Mouse (Mus musculus): Measurements from ENCODE around the gene Clec18a. TPM values are rescaled to one million over a fixed set of nuclear protein-coding genes. Genes with fewer than 3 reads are reported as not detected.
"Not testable (repeated sequence)": the region's sequence is repeated elsewhere in the genome, so short reads cannot be mapped to it uniquely, and the experiment has no call there.

Gene Clec18a
- polyA plus RNA-seq, 1 experiment: 0.88 TPM

- no peak overlapping the region for H3K27ac ChIP-seq (ENCODE audit: insufficient read depth, low read depth, low read length)
- H3K27me3 ChIP-seq (replicated peaks; ENCODE audit: control insufficient read depth, insufficient read depth, low read length): no peaks in the 10 kb centered on the region
- TF ChIP-seq POLR2A (IDR thresholded peaks at IDR 0.05; ENCODE audit: low read depth, low read length) (no peak), CTCF (conservative IDR thresholded peaks at IDR 0.05; ENCODE audit: insufficient read depth, insufficient read length, low read depth, low read length) (no peak)
- DNase-seq: no peak
- 75% methylated on average over 6 of the region's 6 CpGs for WGBS
- no peak overlapping the region for H3K4me3 ChIP-seq (ENCODE audit: insufficient read depth, low read depth, low read length)
- peaks cover 3% of the 10 kb centered on the region; the same call in 1 of the 2 replicates for H3K4me1 ChIP-seq (ENCODE audit: control insufficient read depth, insufficient read depth, low read length)
- no peaks in the 10 kb centered on the region for H3K36me3 ChIP-seq (ENCODE audit: control insufficient read depth, insufficient read depth, low read length)
These were observed 62.2 kb downstream of the Clec18a start for GRCm38 (mm10) chr8:111030045-111030444.

GRCm38 (mm10) chr8:111029589-111029988 is 62.6 kb downstream of the Clec18a start:
- no peak for TF ChIP-seq CTCF (conservative IDR thresholded peaks at IDR 0.05; ENCODE audit: insufficient read depth, insufficient read length, low read depth, low read length)
- Histone ChIP-seq H3K27me3 (replicated peaks; ENCODE audit: control insufficient read depth, insufficient read depth, low read length) (no peaks in the 10 kb centered on the region), H3K36me3 (ENCODE audit: control insufficient read depth, insufficient read depth, low read length) (no peaks in the 10 kb centered on the region), H3K4me1 (ENCODE audit: control insufficient read depth, insufficient read depth, low read length) (peaks cover 3% of the 10 kb centered on the region; the same call in 1 of the 2 replicates), H3K4me3 (ENCODE audit: insufficient read depth, low read depth, low read length) (no peak overlapping the region), H3K27ac (ENCODE audit: insufficient read depth, low read depth, low read length) (no peak overlapping the region)
- DNase-seq: no peak
- WGBS: 48% methylated on average over 4 of the region's 4 CpGs

- Histone ChIP-seq H3K36me3 (ENCODE audit: control insufficient read depth, insufficient read depth, low read length) (no peaks in the 10 kb centered on the region), H3K27ac (ENCODE audit: insufficient read depth, low read depth, low read length) (peak overlapping the region; percentile 54), H3K4me1 (ENCODE audit: control insufficient read depth, insufficient read depth, low read length) (no peaks in the 10 kb centered on the region), H3K27me3 (replicated peaks; ENCODE audit: control insufficient read depth, insufficient read depth, low read length) (no peaks in the 10 kb centered on the region), H3K4me3 (ENCODE audit: insufficient read depth, low read depth, low read length) (peak overlapping the region; percentile 95)
- under 1% methylated on average over 31 of the region's 31 CpGs for WGBS
- DNase-seq: peak; percentile 95
- peak; percentile 60 for TF ChIP-seq POLR2A (IDR thresholded peaks at IDR 0.05; ENCODE audit: low read depth, low read length)
- no peak for TF ChIP-seq CTCF (conservative IDR thresholded peaks at IDR 0.05; ENCODE audit: insufficient read depth, insufficient read length, low read depth, low read length)
These were observed 64.8 kb downstream of the Clec18a start for GRCm38 (mm10) chr8:111027391-111027937.

GRCm38 (mm10) chr8:111026609-111027008 is 65.6 kb downstream of the Clec18a start:
- not testable (repeated sequence) for DNase-seq; H3K4me3 ChIP-seq (ENCODE audit: insufficient read depth, low read depth, low read length); H3K27me3 ChIP-seq (replicated peaks; ENCODE audit: control insufficient read depth, insufficient read depth, low read length); H3K27ac ChIP-seq (ENCODE audit: insufficient read depth, low read depth, low read length); H3K36me3 ChIP-seq (ENCODE audit: control insufficient read depth, insufficient read depth, low read length); H3K4me1 ChIP-seq (ENCODE audit: control insufficient read depth, insufficient read depth, low read length)
- WGBS: 89% methylated on average over 2 of the region's 2 CpGs

- H3K36me3 ChIP-seq (ENCODE audit: control insufficient read depth, insufficient read depth, low read length); H3K27me3 ChIP-seq (replicated peaks; ENCODE audit: control insufficient read depth, insufficient read depth, low read length); DNase-seq; H3K4me1 ChIP-seq (ENCODE audit: control insufficient read depth, insufficient read depth, low read length); H3K27ac ChIP-seq (ENCODE audit: insufficient read depth, low read depth, low read length); H3K4me3 ChIP-seq (ENCODE audit: insufficient read depth, low read depth, low read length): not testable (repeated sequence)
- WGBS: 82% methylated on average over 9 of the region's 10 CpGs
These were observed 81.8 kb downstream of the Clec18a start for GRCm38 (mm10) chr8:111010230-111010991.

Other genes with a start within 250 kb of the Clec18a start
- 40.1 and 42.9 TPM in 2 replicates for gene Cog4, start 245.8 kb downstream of the Clec18a start, polyA plus RNA-seq (2012; rRNA removed)
- gene Sf3b3, start 245.6 kb downstream of the Clec18a start, polyA plus RNA-seq (2012; rRNA removed): 22.6 and 25.9 TPM in 2 replicates
- gene Fuk, start 189.9 kb downstream of the Clec18a start, polyA plus RNA-seq (2012; rRNA removed): 17.9 and 21.3 TPM in 2 replicates
- 27.3 and 28.6 TPM in 2 replicates for gene St3gal2, start 172.5 kb downstream of the Clec18a start, polyA plus RNA-seq (2012; rRNA removed)
- 21.6 and 24.3 TPM in 2 replicates for gene Ddx19a, start 94.6 kb downstream of the Clec18a start, polyA plus RNA-seq (2012; rRNA removed)
- gene Ddx19b, start 60.7 kb downstream of the Clec18a start, polyA plus RNA-seq (2012; rRNA removed): 2.7 and 3.1 TPM in 2 replicates
- gene Aars, start 59.3 kb downstream of the Clec18a start, polyA plus RNA-seq (2012; rRNA removed): 35.9 and 36.3 TPM in 2 replicates
- gene Exosc6, start 36.1 kb downstream of the Clec18a start, polyA plus RNA-seq (2012; rRNA removed): 1.8 TPM in 1 of 2 replicates, not detected in the other
- 21.5 and 26.1 TPM in 2 replicates for gene Pdpr, start 2.2 kb upstream of the Clec18a start, polyA plus RNA-seq (2012; rRNA removed)
- gene Glg1, start 166.8 kb upstream of the Clec18a start, polyA plus RNA-seq (2012; rRNA removed): 40.8 and 44.5 TPM in 2 replicates
- gene Rfwd3, start 207.8 kb upstream of the Clec18a start, polyA plus RNA-seq (2012; rRNA removed): 11.3 and 11.6 TPM in 2 replicates
- gene Mlkl, start 245.8 kb upstream of the Clec18a start, polyA plus RNA-seq (2012; rRNA removed): 0.73 and 1.5 TPM in 2 replicates